Comparison of ENCODE assay signal across 28 mouse cellular contexts in the genomic region with DNA sequence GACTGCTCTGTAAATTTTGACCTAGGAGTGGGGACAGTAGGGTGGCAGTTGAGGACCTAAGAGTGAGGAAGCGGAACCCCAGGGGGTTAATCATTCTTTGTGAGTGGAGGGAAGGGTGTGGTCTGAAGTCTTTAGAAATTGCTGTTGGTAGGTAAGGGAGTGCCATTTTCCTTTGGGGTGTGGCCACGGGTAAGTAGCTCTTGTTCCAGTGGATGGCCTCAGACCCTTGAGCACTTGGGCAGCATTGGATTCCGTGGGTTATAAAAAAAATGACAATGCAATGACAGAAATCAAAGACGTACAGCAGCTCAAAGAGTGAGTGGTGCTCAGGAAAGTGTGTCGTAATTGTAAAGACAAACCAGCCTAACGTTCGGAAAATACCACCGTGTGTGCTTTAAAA. TPM values are rescaled to one million over a fixed set of nuclear protein-coding genes. Genes with fewer than 3 reads are reported as not detected.
DNase-seq lines count a peak whose midpoint lies in the region; ATAC-seq and TF ChIP-seq lines count a peak whose summit lies in the region.
"Had no signal": no experiment of that assay in that cellular context is flagged by ENCODE, and none has a peak within 500 bp of the region (broad histone marks: within the 10 kb centered on the region; RNA-seq: fewer than 3 reads in every experiment).

No protein-coding gene starts in this region.

- H3K9me3 ChIP-seq in lung, postnatal 0 days (ENCODE audit: low read length): no peaks in the 10 kb centered on the region
- H3K9me3 ChIP-seq in ES-E14 (ENCODE audit: control insufficient read depth, insufficient read depth, low read depth, low read length): no peaks in the 10 kb centered on the region
- no peaks in the 10 kb centered on the region for H3K9me3 ChIP-seq in stomach, embryonic 16.5 days (replicated peaks; ENCODE audit: control insufficient read depth, low read length)
- no peaks in the 10 kb centered on the region for H3K9me3 ChIP-seq in hindbrain, embryonic 13.5 days
- H3K9me3 ChIP-seq: embryonic facial prominence, embryonic 12.5 days; forebrain, embryonic 10.5 days; forebrain, embryonic 15.5 days; heart, embryonic 13.5 days; hindbrain, embryonic 15.5 days; kidney, embryonic 15.5 days; megakaryocyte, embryonic 14.5 days; midbrain, embryonic 12.5 days; neural tube, embryonic 13.5 days had no signal

- no peak for TF ChIP-seq CTCF in lung, postnatal 0 days (IDR thresholded peaks at IDR 0.05)
- TF ChIP-seq CTCF in embryonic fibroblast, embryonic 13.5 days (IDR thresholded peaks at IDR 0.05; ENCODE audit: borderline replicate concordance, insufficient read depth, low read length): no peak

- TF ChIP-seq EP300 in lung, postnatal 0 days (IDR thresholded peaks at IDR 0.05): no peak

- peak; percentile 54 for ATAC-seq in lung, postnatal 0 days
- ATAC-seq in stomach, embryonic 16.5 days (ENCODE audit: insufficient read depth, low FRiP score): no peak
- ATAC-seq in hindbrain, embryonic 13.5 days (ENCODE audit: low FRiP score): no peak
- no peak for ATAC-seq in frontal cortex, adult (ENCODE audit: low TSS enrichment)
- ATAC-seq: activated CD4-positive, CD25-positive, alpha-beta regulatory T cell, adult 4 months; forebrain, embryonic 15.5 days; inflammation-experienced regulatory T-cells, adult 6 months had no signal

- H3K4me3 ChIP-seq in lung, postnatal 0 days (ENCODE audit: low read depth, low read length): no peak overlapping the region
- H3K4me3 ChIP-seq in ES-E14 (ENCODE audit: insufficient read depth in 1 of 2, low read depth in 1 of 2, low read length in 2 of 2, poor library complexity in 1 of 2, severe bottlenecking in 1 of 2): 0 out of 4 replicates have a peak overlapping the region, but pooled peaks of 1 of the 2 experiments have one; percentile 11
- no peak overlapping the region for H3K4me3 ChIP-seq in embryonic fibroblast, embryonic 13.5 days (ENCODE audit: insufficient read depth, low read length)
- no peak overlapping the region for H3K4me3 ChIP-seq in stomach, embryonic 16.5 days (replicated peaks; ENCODE audit: low read length)
- H3K4me3 ChIP-seq in hindbrain, embryonic 13.5 days: no peak overlapping the region
- H3K4me3 ChIP-seq: embryonic facial prominence, embryonic 12.5 days; forebrain, embryonic 10.5 days; forebrain, embryonic 15.5 days; heart, embryonic 13.5 days; hindbrain, embryonic 15.5 days; kidney, embryonic 15.5 days; megakaryocyte, embryonic 14.5 days; midbrain, embryonic 12.5 days; neural tube, embryonic 13.5 days had no signal

- H3K27ac ChIP-seq in lung, postnatal 0 days (ENCODE audit: low read length): peak overlapping the region; percentile 77; the same call in 1 of the 2 replicates
- no peak overlapping the region; the same call in 1 of the 2 replicates for H3K27ac ChIP-seq in ES-E14 (ENCODE audit: insufficient read depth, low read depth, low read length, poor library complexity, severe bottlenecking)
- H3K27ac ChIP-seq in embryonic fibroblast, embryonic 13.5 days (ENCODE audit: insufficient read depth, low read length): peak overlapping the region; percentile 84
- H3K27ac ChIP-seq in stomach, embryonic 16.5 days (ENCODE audit: low read length): no peak overlapping the region; the same call in 1 of the 2 replicates
- no peak overlapping the region for H3K27ac ChIP-seq in hindbrain, embryonic 13.5 days
- H3K27ac ChIP-seq: embryonic facial prominence, embryonic 12.5 days; forebrain, embryonic 10.5 days; forebrain, embryonic 15.5 days; hindbrain, embryonic 15.5 days; kidney, embryonic 15.5 days; liver, embryonic 14.5 days; midbrain, embryonic 12.5 days; neural tube, embryonic 13.5 days had no signal

- 44% methylated on average over 8 of the region's 8 CpGs for WGBS in lung, postnatal 0 days
- 64% methylated on average over 8 of the region's 8 CpGs for WGBS in stomach, embryonic 16.5 days
- 88% methylated on average over 8 of the region's 8 CpGs for WGBS in hindbrain, embryonic 13.5 days

- no peak overlapping the region for H3K9ac ChIP-seq in lung, postnatal 0 days (replicated peaks; ENCODE audit: low read depth)
- H3K9ac ChIP-seq in ES-E14 (ENCODE audit: insufficient read depth, low read depth, low read length, poor library complexity, severe bottlenecking): no peak overlapping the region
- no peak overlapping the region for H3K9ac ChIP-seq in stomach, embryonic 16.5 days (ENCODE audit: low read length)
- H3K9ac ChIP-seq in hindbrain, embryonic 13.5 days: no peak overlapping the region
- H3K9ac ChIP-seq: embryonic facial prominence, embryonic 12.5 days; forebrain, embryonic 15.5 days; heart, embryonic 13.5 days; hindbrain, embryonic 15.5 days; kidney, embryonic 15.5 days; liver, embryonic 14.5 days; lung, embryonic 14.5 days; midbrain, embryonic 12.5 days; neural tube, embryonic 13.5 days had no signal

- H3K27me3 ChIP-seq in lung, postnatal 0 days (replicated peaks; ENCODE audit: insufficient read depth, low read length): no peaks in the 10 kb centered on the region
- no peaks in the 10 kb centered on the region for H3K27me3 ChIP-seq in stomach, embryonic 16.5 days (ENCODE audit: control insufficient read depth, insufficient read depth, low read length)
- H3K27me3 ChIP-seq in hindbrain, embryonic 13.5 days: no peaks in the 10 kb centered on the region
- H3K27me3 ChIP-seq: CH12.LX; embryonic facial prominence, embryonic 12.5 days; forebrain, embryonic 15.5 days; heart, embryonic 13.5 days; hindbrain, embryonic 15.5 days; kidney, embryonic 15.5 days; megakaryocyte, embryonic 14.5 days; midbrain, embryonic 12.5 days; neural tube, embryonic 13.5 days had no signal

- in situ Hi-C loops in ES-E14 (cut with MboI; ENCODE audit: low sequenced_read_pairs in 2 of 2, unreplicated experiment in 2 of 2): no loop called here

- DNase-seq in lung, postnatal 0 days (ENCODE audit: low spot score): peak; percentile 82
- no peak for DNase-seq in lung, postnatal 14 days
- DNase-seq in ES-E14 (ENCODE audit: low read depth, low spot score): no peak
- DNase-seq in cerebellum, postnatal 14 days: no peak
- DNase-seq: cerebellum, adult 8-10 months; embryo, embryonic 11 days; gastrocnemius, postnatal 25 days; kidney, adult 11 months; liver; right cerebral cortex, postnatal 4 days had no signal

- no peaks in the 10 kb centered on the region for H3K36me3 ChIP-seq in lung, postnatal 0 days (ENCODE audit: insufficient read depth, low read length)
- peaks cover 3% of the 10 kb centered on the region; the same call in 1 of the 2 replicates for H3K36me3 ChIP-seq in ES-E14 (ENCODE audit: control insufficient read depth, insufficient read depth, low read length, poor library complexity, severe bottlenecking)
- H3K36me3 ChIP-seq in stomach, embryonic 16.5 days (ENCODE audit: control insufficient read depth, insufficient read depth, low read length): no peaks in the 10 kb centered on the region
- peaks cover 4% of the 10 kb centered on the region for H3K36me3 ChIP-seq in hindbrain, embryonic 13.5 days
- H3K36me3 ChIP-seq: embryonic facial prominence, embryonic 12.5 days; forebrain, embryonic 15.5 days; heart, embryonic 13.5 days; hindbrain, embryonic 15.5 days; kidney, embryonic 15.5 days; midbrain, embryonic 12.5 days; neural tube, embryonic 13.5 days had no signal

- H3K4me2 ChIP-seq in lung, postnatal 0 days (replicated peaks; ENCODE audit: low read depth, low read length): no peak overlapping the region
- 0 out of 2 replicates have a peak overlapping the region, but pooled peaks have one; percentile 6 for H3K4me2 ChIP-seq in stomach, embryonic 16.5 days (ENCODE audit: low read depth, low read length)
- H3K4me2 ChIP-seq in hindbrain, embryonic 13.5 days: no peak overlapping the region
- H3K4me2 ChIP-seq: embryonic facial prominence, embryonic 12.5 days; forebrain, embryonic 15.5 days; heart, embryonic 13.5 days; hindbrain, embryonic 15.5 days; kidney, embryonic 15.5 days; lung, embryonic 14.5 days; midbrain, embryonic 12.5 days; neural tube, embryonic 13.5 days had no signal

- no peak for TF ChIP-seq POLR2A in embryonic fibroblast, embryonic 13.5 days (IDR thresholded peaks at IDR 0.05; ENCODE audit: low read depth, low read length)

- peaks cover 37% of the 10 kb centered on the region for H3K4me1 ChIP-seq in lung, postnatal 0 days (ENCODE audit: insufficient read depth, low read depth, low read length)
- H3K4me1 ChIP-seq in ES-E14 (ENCODE audit: control insufficient read depth in 2 of 2, insufficient read depth in 2 of 2, low read length in 2 of 2, poor library complexity in 1 of 2): peaks cover 14 to 44% of the 10 kb centered on the region in 2 experiments
- H3K4me1 ChIP-seq in embryonic fibroblast, embryonic 13.5 days (ENCODE audit: control insufficient read depth, insufficient read depth, low read length): peaks cover 16% of the 10 kb centered on the region
- peaks cover 49% of the 10 kb centered on the region for H3K4me1 ChIP-seq in stomach, embryonic 16.5 days (ENCODE audit: control insufficient read depth, insufficient read depth, low read length)
- H3K4me1 ChIP-seq in hindbrain, embryonic 13.5 days (replicated peaks): peaks cover 37% of the 10 kb centered on the region

TF ChIP-seq in ES-E14, 5 proteins besides CTCF, POLR2A, EP300 and RAD21:
- TF ChIP-seq ZNF384 (IDR thresholded peaks at IDR 0.05; ENCODE audit: low read depth, low read length) (0 out of 2 replicates have a peak, but pooled peaks have one; percentile 12), HCFC1 (IDR thresholded peaks at IDR 0.05; ENCODE audit: borderline replicate concordance, insufficient read depth, low read length) (no peak), MAFK (IDR thresholded peaks at IDR 0.05; ENCODE audit: insufficient read depth, low read depth, low read length) (no peak), CHD2 (IDR thresholded peaks at IDR 0.05; ENCODE audit: low read depth, low read length) (no peak), ZC3H11A (IDR thresholded peaks at IDR 0.05; ENCODE audit: borderline replicate concordance, low read depth, low read length) (no peak)

RNA-seq across cellular contexts. Expression of gene Tnk2, which starts 12.6 kb away (rescaled TPM):
- 19.8 and 22.4 TPM in 2 replicates for polyA plus RNA-seq in lung, postnatal 0 days (2015; fragmentation: Nextera tagmentation; extraction: Ambion mirVana)
- 47.1 and 63.7 TPM in 2 replicates for total RNA-seq in ES-E14 (2012; rRNA removed)
- 92.4 and 144 TPM in 2 replicates for polyA plus RNA-seq in embryonic fibroblast, embryonic 13.5 days (2011; ENCODE audit: insufficient read length, low read depth, missing spikeins)
- 10.6 TPM in 2 replicates for polyA plus RNA-seq in stomach, embryonic 16.5 days (2015; fragmentation: Nextera tagmentation; extraction: Ambion mirVana)
- 18.0 and 19.1 TPM in 2 replicates for polyA plus RNA-seq in hindbrain, embryonic 13.5 days (2015; fragmentation: Nextera tagmentation; extraction: Ambion mirVana)

RNA-seq across cellular contexts. Expression of gene Tfrc, which starts 47.6 kb away (rescaled TPM):
- polyA plus RNA-seq in lung, postnatal 0 days (2015; fragmentation: Nextera tagmentation; extraction: Ambion mirVana): 14.6 and 16.0 TPM in 2 replicates
- total RNA-seq in ES-E14 (2012; rRNA removed): 334 and 403 TPM in 2 replicates
- polyA plus RNA-seq in embryonic fibroblast, embryonic 13.5 days (2011; ENCODE audit: insufficient read length, low read depth, missing spikeins): 38.0 and 44.5 TPM in 2 replicates
- 68.3 and 69.7 TPM in 2 replicates for polyA plus RNA-seq in stomach, embryonic 16.5 days (2015; fragmentation: Nextera tagmentation; extraction: Ambion mirVana)
- 32.6 and 44.3 TPM in 2 replicates for polyA plus RNA-seq in hindbrain, embryonic 13.5 days (2015; fragmentation: Nextera tagmentation; extraction: Ambion mirVana)

Comparison
In these comparisons a context has a peak if more than half of its experiments do, and no peak if none do; other contexts are left out.
1. H3K27ac ChIP-seq: peak in lung, postnatal 0 days (single experiment) and embryonic fibroblast, embryonic 13.5 days (single experiment); none in ES-E14 (single experiment), stomach, embryonic 16.5 days (single experiment) and hindbrain, embryonic 13.5 days (single experiment).